Mouse (Mus musculus) NIH3T3 (cell line): Measurements from ENCODE around the gene Tnrc6c.
"Not testable (repeated sequence)": the region's sequence is repeated elsewhere in the genome, so short reads cannot be mapped to it uniquely, and the experiment has no call there.

ENCODE experiments used
- DNase-seq: peaks from one replicate; pipeline ENCODE4 v3.0.0-alpha.2; 2012; ENCODE audit warnings: low read depth

Gene Tnrc6c

GRCm38 (mm10) chr11:117769683-117770047, 115.6 kb downstream of the Tnrc6c start:
- DNase-seq, result no peak

- no peak for DNase-seq
Observed at GRCm38 (mm10) chr11:117770407-117770806, 116.3 kb downstream of the Tnrc6c start.

GRCm38 (mm10) chr11:117772352-117772751, 118.3 kb downstream of the Tnrc6c start:
- no peak for DNase-seq

- DNase-seq, result no peak
Observed at GRCm38 (mm10) chr11:117774925-117775324, 120.8 kb downstream of the Tnrc6c start.

GRCm38 (mm10) chr11:117775540-117775939, 121.5 kb downstream of the Tnrc6c start:
- DNase-seq, result no peak

GRCm38 (mm10) chr11:117776085-117776792, 122.2 kb downstream of the Tnrc6c start:
- DNase-seq, result no peak

GRCm38 (mm10) chr11:117777111-117777510, 123.0 kb downstream of the Tnrc6c start:
- DNase-seq, result no peak

GRCm38 (mm10) chr11:117778031-117778430, 123.9 kb downstream of the Tnrc6c start:
- no peak for DNase-seq

- DNase-seq, result peak; percentile 60
Observed at GRCm38 (mm10) chr11:117778851-117779433, 124.9 kb downstream of the Tnrc6c start.

- peak; percentile 62 for DNase-seq
Observed at GRCm38 (mm10) chr11:117779434-117780198, 125.5 kb downstream of the Tnrc6c start.

- no peak for DNase-seq
Observed at GRCm38 (mm10) chr11:117780199-117780515, 126.1 kb downstream of the Tnrc6c start.

- peak; percentile 92 for DNase-seq
Observed at GRCm38 (mm10) chr11:117780582-117781111, 126.6 kb downstream of the Tnrc6c start.

- peak; percentile 67 for DNase-seq
Observed at GRCm38 (mm10) chr11:117781199-117781821, 127.2 kb downstream of the Tnrc6c start.

- DNase-seq, result no peak
Observed at GRCm38 (mm10) chr11:117781993-117782704, 128.1 kb downstream of the Tnrc6c start, which contains the start of the genes Tmc8 and Tmc6. Gene Tmc8 (plus strand): TSS chr11:117782076. Gene Tmc6 (minus strand): TSS chr11:117782198.

- no peak for DNase-seq
Observed at GRCm38 (mm10) chr11:117782705-117783034, 128.6 kb downstream of the Tnrc6c start.

GRCm38 (mm10) chr11:117783089-117783488, 129.0 kb downstream of the Tnrc6c start:
- no peak for DNase-seq

- DNase-seq, result no peak
Observed at GRCm38 (mm10) chr11:117783683-117784309, 129.7 kb downstream of the Tnrc6c start.

GRCm38 (mm10) chr11:117786294-117786693, 132.2 kb downstream of the Tnrc6c start:
- no peak for DNase-seq

- DNase-seq, result not testable (repeated sequence)
Observed at GRCm38 (mm10) chr11:117788481-117788880, 134.4 kb downstream of the Tnrc6c start.

GRCm38 (mm10) chr11:117790286-117790685, 136.2 kb downstream of the Tnrc6c start:
- peak; percentile 81 for DNase-seq

- DNase-seq, result no peak
Observed at GRCm38 (mm10) chr11:117790703-117791440, 136.8 kb downstream of the Tnrc6c start.
